Mouse (Mus musculus): Measurements from ENCODE around the gene Odaph. TPM values are rescaled to one million over a fixed set of nuclear protein-coding genes. Genes with fewer than 3 reads are reported as not detected.
A peak's percentile ranks its signal among the peaks of the same experiment; 100 is the strongest.

Odaph gene
- polyA plus RNA-seq, 1 experiment, result 0.15 TPM

DNA sequence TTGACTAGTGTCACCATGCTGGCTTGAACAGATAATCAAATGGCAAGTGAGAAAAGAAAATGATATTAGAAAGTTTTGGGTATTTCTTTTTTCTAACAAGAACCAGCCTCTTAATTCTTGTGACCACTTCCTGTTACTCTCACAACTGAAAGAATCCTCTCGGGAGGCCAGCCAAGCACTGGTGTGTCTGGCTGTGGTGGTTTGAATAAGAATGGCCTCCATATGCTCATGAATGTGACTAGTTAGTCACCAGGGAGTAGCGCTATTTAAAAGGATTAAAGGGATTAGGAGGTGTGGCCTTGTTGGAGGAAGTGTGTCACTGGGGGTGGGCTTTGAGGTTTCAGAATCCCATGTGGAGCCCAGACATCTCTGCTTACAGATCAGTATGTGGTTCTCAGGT, 1.6 kb upstream of the Odaph start:
- WGBS, result 64% methylated on average over 2 of the region's 2 CpGs
- DNase-seq (ENCODE audit: low read depth, low spot score), result no peak

- WGBS, result 78% methylated on average over 2 of the region's 2 CpGs
- DNase-seq (ENCODE audit: low read depth, low spot score), result no peak
These were observed 524 bp downstream of the Odaph start for GRCm38 (mm10) chr5:91987799-91988198.

DNA sequence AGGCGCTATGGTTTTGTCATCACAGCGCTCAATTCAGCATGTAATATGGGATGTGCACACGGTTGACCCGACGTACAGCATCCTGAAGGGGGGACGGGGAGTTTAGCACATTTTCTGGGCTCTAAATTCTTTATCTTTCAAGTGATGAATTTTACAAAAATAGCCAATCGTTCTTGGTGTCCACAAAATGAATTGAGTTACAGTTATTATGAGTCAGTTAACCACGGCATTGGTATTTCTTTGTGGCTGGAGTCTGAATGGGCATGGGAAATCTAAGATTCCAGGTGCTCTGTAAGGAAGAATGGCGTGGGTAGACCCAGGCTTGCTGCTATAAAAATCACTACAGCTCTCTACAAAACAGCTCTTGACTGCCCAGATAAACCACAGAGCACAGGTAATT, 2.0 kb downstream of the Odaph start:
- WGBS, result 86% methylated on average over 9 of the region's 9 CpGs
- no peak for DNase-seq (ENCODE audit: low read depth, low spot score)

GRCm38 (mm10) chr5:91991191-91991937, 4.1 kb downstream of the Odaph start:
- WGBS, result 59% methylated on average over 6 of the region's 6 CpGs
- DNase-seq (ENCODE audit: low read depth, low spot score), result no peak

GRCm38 (mm10) chr5:91993061-91993460, 5.8 kb downstream of the Odaph start:
- DNase-seq (ENCODE audit: low read depth, low spot score), result no peak
- WGBS, result 88% methylated on average over 2 of the region's 2 CpGs

DNA sequence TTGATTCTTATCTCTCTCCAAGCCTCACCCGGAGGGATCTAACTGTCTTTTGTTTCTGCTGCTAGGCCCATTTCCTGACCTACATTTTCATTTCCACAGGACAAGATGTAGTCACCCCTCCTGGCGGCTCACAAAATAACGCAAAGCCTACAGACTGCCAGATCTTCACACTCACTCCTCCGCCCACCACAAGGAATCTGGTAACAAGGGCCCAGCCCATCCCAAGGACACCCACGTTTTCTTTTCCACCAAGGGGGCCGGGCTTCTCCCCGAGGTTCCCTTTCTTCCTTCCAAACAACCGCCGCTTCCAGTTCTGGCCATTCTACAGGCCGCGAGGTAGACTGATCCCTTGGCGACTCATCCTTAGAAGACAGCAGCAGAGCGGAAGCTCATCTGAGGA, 7.3 kb downstream of the Odaph start:
- no peak for DNase-seq (ENCODE audit: low read depth, low spot score)
- WGBS, result 69% methylated on average over 13 of the region's 13 CpGs

DNA sequence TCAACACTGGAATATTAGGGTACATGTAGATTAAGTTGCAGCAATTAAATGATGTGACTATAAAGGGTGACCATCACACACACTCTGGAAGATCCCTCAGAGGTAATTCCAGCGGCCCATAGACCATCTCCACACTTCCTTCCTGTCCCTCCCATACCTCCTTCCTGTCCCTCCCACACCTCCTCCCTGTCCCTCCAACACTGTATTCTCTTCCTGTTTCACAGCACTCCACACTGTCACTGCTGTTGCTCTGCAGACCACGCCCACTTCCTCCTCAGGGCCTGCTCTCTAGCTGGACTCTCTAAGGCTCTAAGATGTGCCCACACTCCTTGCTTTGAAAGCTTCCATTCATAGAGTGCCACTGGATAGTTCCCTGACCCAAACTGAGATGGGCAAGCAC, 13.5 kb downstream of the Odaph start:
- no peak for DNase-seq (ENCODE audit: low read depth, low spot score)
- 56% methylated on average over 2 of the region's 2 CpGs for WGBS

- DNase-seq (ENCODE audit: low read depth, low spot score), result no peak
- 60% methylated on average over 2 of the region's 2 CpGs for WGBS
These were observed 15.7 kb downstream of the Odaph start for GRCm38 (mm10) chr5:92003011-92003410.

GRCm38 (mm10) chr5:92009827-92010226, 22.6 kb downstream of the Odaph start:
- no peak for DNase-seq (ENCODE audit: low read depth, low spot score)
- WGBS, result 17% methylated on average over 2 of the region's 2 CpGs

GRCm38 (mm10) chr5:92011756-92012155, 24.5 kb downstream of the Odaph start:
- WGBS, result 38% methylated on average over 7 of the region's 7 CpGs
- no peak for DNase-seq (ENCODE audit: low read depth, low spot score)

DNA sequence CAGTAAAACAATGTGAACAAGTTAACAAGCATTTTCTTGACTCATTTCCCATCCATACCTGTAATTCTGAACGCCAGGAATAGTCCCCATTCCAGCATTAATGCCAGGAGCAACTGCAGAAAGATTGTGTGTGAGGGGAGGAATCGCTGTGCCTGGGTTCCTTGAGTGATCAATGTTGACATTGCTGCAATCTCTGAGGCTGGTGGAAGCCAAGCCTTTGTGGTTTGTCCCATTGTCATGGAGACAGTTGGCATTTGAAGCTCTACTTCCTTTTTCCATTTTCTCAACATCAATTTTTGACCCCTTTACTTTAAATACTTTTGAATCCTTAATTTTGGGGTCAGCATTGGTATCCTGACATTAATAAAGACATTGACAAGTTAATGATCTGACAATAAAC, 32.7 kb downstream of the Odaph start:
- no peak for DNase-seq (ENCODE audit: low read depth, low spot score)
- WGBS, result 39% methylated on average over 2 of the region's 2 CpGs

GRCm38 (mm10) chr5:92042377-92043348, 55.4 kb downstream of the Odaph start:
- DNase-seq (ENCODE audit: low read depth, low spot score), result peak; percentile 80
- WGBS, result under 1% methylated on average over 68 of the region's 68 CpGs

GRCm38 (mm10) chr5:92043783-92044182, 56.5 kb downstream of the Odaph start, which contains the start of gene Cdkl2:
Gene Cdkl2, minus strand, starts transcription at chr5:92043883.
- DNase-seq (ENCODE audit: low read depth, low spot score), result no peak
- WGBS, result 75% methylated on average over 4 of the region's 4 CpGs

Other genes starting within 250 kb of the Odaph start
- gene Rchy1, start 24.4 kb upstream of the Odaph start, polyA plus RNA-seq (2012; rRNA removed), result 23.8 and 27.0 TPM in 2 replicates
- gene Cdkl2, start 56.4 kb downstream of the Odaph start, polyA plus RNA-seq (2012; rRNA removed), result 0.62 and 0.78 TPM in 2 replicates
- gene G3bp2, start 96.2 kb downstream of the Odaph start, polyA plus RNA-seq (2012; rRNA removed), result 17.6 and 21.9 TPM in 2 replicates
- gene Uso1, start 150.5 kb downstream of the Odaph start, polyA plus RNA-seq (2012; rRNA removed), result 23.8 and 41.7 TPM in 2 replicates
- gene U90926, start 227.9 kb downstream of the Odaph start, polyA plus RNA-seq (2012; rRNA removed), result 0.45 and 2.4 TPM in 2 replicates

All from large intestine, adult 2 months (tissue).